In genomic region chr5:64299508-64300324, GRCm38 (mm10) we compare ENCODE assay signal across 10 mouse cellular contexts.
DNase-seq lines count a peak whose midpoint lies in the region; ATAC-seq and TF ChIP-seq lines count a peak whose summit lies in the region.
"Had no signal": no experiment of that assay in that cellular context is flagged by ENCODE, and none has a peak within 500 bp of the region (broad histone marks: within the 10 kb centered on the region; RNA-seq: fewer than 3 reads in every experiment).

No protein-coding gene starts in this region.

- no peak overlapping the region for H3K4me2 ChIP-seq in kidney, embryonic 16.5 days (replicated peaks; ENCODE audit: low read depth, low read length)
- H3K4me2 ChIP-seq: forebrain, embryonic 15.5 days had no signal

- no peak for TF ChIP-seq CTCF in bone marrow macrophage, adult 2 months (IDR thresholded peaks at IDR 0.05; ENCODE audit: low read depth, low read length)

- no peak for DNase-seq in kidney, adult 9 months
- DNase-seq in 416B (ENCODE audit: low read depth) = peak; percentile 52
- no peak for DNase-seq in thymus, postnatal 10 days (ENCODE audit: low spot score in 2 of 2)
- DNase-seq in Muller cell, postnatal 12 days (ENCODE audit: inconsistent ontology term) = no peak
- DNase-seq: embryo, embryonic 11 days; heart, adult 18-20 months had no signal

- peaks cover 4% of the 10 kb centered on the region for H3K36me3 ChIP-seq in kidney, embryonic 16.5 days (ENCODE audit: insufficient read depth, low read length)
- H3K36me3 ChIP-seq: forebrain, embryonic 15.5 days had no signal

- H3K27me3 ChIP-seq in kidney, embryonic 16.5 days (ENCODE audit: insufficient read depth, low read length) = no peaks in the 10 kb centered on the region
- H3K27me3 ChIP-seq: forebrain, embryonic 15.5 days had no signal

- no peaks in the 10 kb centered on the region for H3K9me3 ChIP-seq in kidney, embryonic 16.5 days (ENCODE audit: low read length)
- H3K9me3 ChIP-seq: forebrain, embryonic 15.5 days had no signal

- H3K4me1 ChIP-seq in kidney, embryonic 16.5 days (ENCODE audit: insufficient read depth, low read length) = peaks cover 39% of the 10 kb centered on the region
- peaks cover 44% of the 10 kb centered on the region for H3K4me1 ChIP-seq in bone marrow macrophage, adult 2 months (ENCODE audit: control insufficient read depth, insufficient read depth, low read length)

- ATAC-seq in kidney, embryonic 16.5 days (ENCODE audit: low FRiP score, low TSS enrichment) = no peak
- ATAC-seq in megakaryocyte progenitor cell, adult 5-6 weeks (replicated peaks; ENCODE audit: poor library complexity) = peak; percentile 32
- ATAC-seq: forebrain, embryonic 15.5 days had no signal

- H3K4me3 ChIP-seq in kidney, embryonic 16.5 days (ENCODE audit: low read length) = no peak overlapping the region
- H3K4me3 ChIP-seq in bone marrow macrophage, adult 2 months (ENCODE audit: insufficient read depth, low read length) = no peak overlapping the region
- H3K4me3 ChIP-seq: forebrain, embryonic 15.5 days had no signal

- peak overlapping the region; percentile 35 for H3K27ac ChIP-seq in kidney, embryonic 16.5 days (ENCODE audit: low read length)
- peak overlapping the region; percentile 96 for H3K27ac ChIP-seq in bone marrow macrophage, adult 2 months (ENCODE audit: insufficient read depth, low read depth, low read length)
- H3K27ac ChIP-seq: forebrain, embryonic 15.5 days had no signal

- no peak for TF ChIP-seq POLR2A in bone marrow macrophage, adult 2 months (IDR thresholded peaks at IDR 0.05; ENCODE audit: borderline replicate concordance, low read depth, low read length)

- 62% methylated on average over 7 of the region's 7 CpGs for WGBS in kidney, embryonic 16.5 days

- no peak overlapping the region for H3K9ac ChIP-seq in kidney, embryonic 16.5 days (replicated peaks; ENCODE audit: low read length)
- H3K9ac ChIP-seq: forebrain, embryonic 15.5 days had no signal
